Comparison of ENCODE assay signal across 15 mouse cellular contexts in the genomic region with DNA sequence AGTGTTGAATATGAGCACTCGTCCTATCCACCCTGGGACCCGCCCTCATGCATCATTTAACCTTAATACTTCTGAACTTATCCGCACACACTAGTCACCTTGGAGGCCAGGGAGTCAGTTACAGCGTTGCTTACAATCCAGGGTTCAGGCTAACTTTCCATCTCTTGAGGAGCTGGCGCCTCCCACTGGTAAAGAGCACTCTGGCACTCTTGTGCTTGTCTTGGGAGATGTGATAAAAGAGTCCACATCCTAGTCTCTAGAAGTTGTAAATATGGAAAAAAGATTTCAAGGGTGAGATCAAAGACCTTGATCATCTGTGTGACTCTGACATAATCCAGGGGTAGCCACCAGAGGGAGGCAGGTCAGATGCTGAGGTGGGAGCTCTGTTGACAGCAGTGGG. TPM values are rescaled to one million over a fixed set of nuclear protein-coding genes. Genes with fewer than 3 reads are reported as not detected.
DNase-seq lines count a peak whose midpoint lies in the region; ATAC-seq and TF ChIP-seq lines count a peak whose summit lies in the region.
"Had no signal": no experiment of that assay in that cellular context is flagged by ENCODE, and none has a peak within 500 bp of the region (broad histone marks: within the 10 kb centered on the region; RNA-seq: fewer than 3 reads in every experiment).

No protein-coding gene starts in this region.

- WGBS in heart, postnatal 0 days = 57% methylated on average over 5 of the region's 5 CpGs
- 57% methylated on average over 5 of the region's 5 CpGs for WGBS in heart, embryonic 10.5 days
- WGBS in lung, embryonic 14.5 days = 53% methylated on average over 5 of the region's 5 CpGs
- WGBS in stomach, postnatal 0 days = 68% methylated on average over 5 of the region's 5 CpGs

- H3K9me3 ChIP-seq in heart, postnatal 0 days (replicated peaks; ENCODE audit: control insufficient read depth, low read length) = no peaks in the 10 kb centered on the region
- H3K9me3 ChIP-seq in heart, embryonic 10.5 days = no peaks in the 10 kb centered on the region
- H3K9me3 ChIP-seq in lung, embryonic 14.5 days (ENCODE audit: low read depth, low read length) = no peaks in the 10 kb centered on the region
- H3K9me3 ChIP-seq in stomach, postnatal 0 days (ENCODE audit: control insufficient read depth, low read length) = no peaks in the 10 kb centered on the region
- H3K9me3 ChIP-seq: forebrain, embryonic 10.5 days; liver, embryonic 13.5 days; megakaryocyte, embryonic 14.5 days had no signal

- no peak for ATAC-seq in heart, postnatal 0 days (ENCODE audit: insufficient read depth, low read depth)
- no peak for ATAC-seq in lung, embryonic 14.5 days (ENCODE audit: insufficient read depth)
- no peak for ATAC-seq in stomach, postnatal 0 days (ENCODE audit: low FRiP score, low TSS enrichment)

- peaks cover 93% of the 10 kb centered on the region for H3K36me3 ChIP-seq in heart, postnatal 0 days (replicated peaks; ENCODE audit: control insufficient read depth, insufficient read depth, low read length)
- peaks cover 65% of the 10 kb centered on the region for H3K36me3 ChIP-seq in heart, embryonic 10.5 days
- H3K36me3 ChIP-seq in lung, embryonic 14.5 days (ENCODE audit: insufficient read depth) = peaks cover 50% of the 10 kb centered on the region
- peaks cover 24% of the 10 kb centered on the region; the same call in 1 of the 2 replicates for H3K36me3 ChIP-seq in stomach, postnatal 0 days (ENCODE audit: control insufficient read depth, insufficient read depth, low read length)

- no peaks in the 10 kb centered on the region for H3K27me3 ChIP-seq in heart, postnatal 0 days (ENCODE audit: control insufficient read depth, insufficient read depth, low read length)
- H3K27me3 ChIP-seq in heart, embryonic 10.5 days (ENCODE audit: insufficient read depth, poor library complexity, severe bottlenecking) = no peaks in the 10 kb centered on the region
- no peaks in the 10 kb centered on the region for H3K27me3 ChIP-seq in lung, embryonic 14.5 days (ENCODE audit: insufficient read depth, low read length)
- no peaks in the 10 kb centered on the region for H3K27me3 ChIP-seq in stomach, postnatal 0 days (ENCODE audit: control insufficient read depth, insufficient read depth, low read length)
- H3K27me3 ChIP-seq: liver, embryonic 13.5 days; megakaryocyte, embryonic 14.5 days had no signal

- H3K4me1 ChIP-seq in heart, postnatal 0 days (ENCODE audit: control insufficient read depth, insufficient read depth) = peaks cover 12% of the 10 kb centered on the region
- H3K4me1 ChIP-seq in heart, embryonic 10.5 days = peaks cover 42% of the 10 kb centered on the region
- no peaks in the 10 kb centered on the region for H3K4me1 ChIP-seq in lung, embryonic 14.5 days (ENCODE audit: insufficient read depth)
- no peaks in the 10 kb centered on the region for H3K4me1 ChIP-seq in stomach, postnatal 0 days (replicated peaks; ENCODE audit: control insufficient read depth, insufficient read depth)
- H3K4me1 ChIP-seq: forebrain, embryonic 10.5 days; liver, embryonic 13.5 days had no signal

- peak; percentile 41 for TF ChIP-seq CTCF in heart, postnatal 0 days (IDR thresholded peaks at IDR 0.05; ENCODE audit: low read depth)
- TF ChIP-seq CTCF in lung, embryonic 14.5 days (IDR thresholded peaks at IDR 0.05; ENCODE audit: low read depth) = peak; percentile 48
- TF ChIP-seq CTCF in brain, embryonic 14.5 days (IDR thresholded peaks at IDR 0.05; ENCODE audit: borderline replicate concordance, extremely low read depth, insufficient read depth, insufficient read length) = peak; percentile 41; the same call in 1 of the 2 replicates
- peak; percentile 62 for TF ChIP-seq CTCF in stomach, postnatal 0 days (IDR thresholded peaks at IDR 0.05; ENCODE audit: low read depth)

- no peak overlapping the region for H3K4me2 ChIP-seq in heart, postnatal 0 days (ENCODE audit: low read depth, low read length)
- no peak overlapping the region for H3K4me2 ChIP-seq in lung, embryonic 14.5 days
- H3K4me2 ChIP-seq in stomach, postnatal 0 days (replicated peaks; ENCODE audit: low read depth) = no peak overlapping the region
- H3K4me2 ChIP-seq: liver, embryonic 13.5 days had no signal

- DNase-seq in heart, postnatal 0 days (ENCODE audit: low spot score) = no peak
- no peak for DNase-seq in heart, embryonic 10.5 days (ENCODE audit: low spot score)
- DNase-seq in lung, embryonic 14.5 days = peak; percentile 32
- DNase-seq in lung, postnatal 36 days = no peak
- DNase-seq in brain, embryonic 14.5 days (ENCODE audit: low read depth) = peak; percentile 7
- no peak for DNase-seq in stomach, postnatal 0 days (ENCODE audit: low spot score)
- DNase-seq in adipocyte (ENCODE audit: low spot score) = no peak
- DNase-seq: adrenal gland, postnatal 36 days; cerebellum, adult 9-11 months; heart, postnatal 10 days; kidney, adult 11 months; liver, embryonic 13.5 days; thymus, postnatal 4 days had no signal

- peak overlapping the region; percentile 5; the same call in 1 of the 2 replicates for H3K27ac ChIP-seq in heart, postnatal 0 days (ENCODE audit: low read depth)
- H3K27ac ChIP-seq in heart, embryonic 10.5 days = no peak overlapping the region
- H3K27ac ChIP-seq in lung, embryonic 14.5 days (ENCODE audit: low read depth) = no peak overlapping the region
- no peak overlapping the region for H3K27ac ChIP-seq in stomach, postnatal 0 days (replicated peaks)
- H3K27ac ChIP-seq: forebrain, embryonic 10.5 days; liver, embryonic 13.5 days had no signal

- no peak for TF ChIP-seq POLR2A in brain, embryonic 14.5 days (IDR thresholded peaks at IDR 0.05; ENCODE audit: borderline replicate concordance, extremely low read depth, insufficient read depth, insufficient read length, poor library complexity, severe bottlenecking)

- no peak for TF ChIP-seq EP300 in heart, postnatal 0 days (IDR thresholded peaks at IDR 0.05; ENCODE audit: low read depth)
- TF ChIP-seq EP300 in stomach, postnatal 0 days (optimal IDR thresholded peaks at IDR 0.05) = no peak

- no peak overlapping the region for H3K9ac ChIP-seq in heart, postnatal 0 days (replicated peaks; ENCODE audit: low read depth, low read length)
- H3K9ac ChIP-seq in lung, embryonic 14.5 days = no peak overlapping the region
- no peak overlapping the region for H3K9ac ChIP-seq in stomach, postnatal 0 days (ENCODE audit: low read length)
- H3K9ac ChIP-seq: liver, embryonic 13.5 days had no signal

- no peak overlapping the region for H3K4me3 ChIP-seq in heart, postnatal 0 days (ENCODE audit: low read depth, low read length)
- no peak overlapping the region for H3K4me3 ChIP-seq in heart, embryonic 10.5 days
- no peak overlapping the region for H3K4me3 ChIP-seq in lung, embryonic 14.5 days (ENCODE audit: low read depth, low read length)
- no peak overlapping the region for H3K4me3 ChIP-seq in stomach, postnatal 0 days (ENCODE audit: low read depth, low read length)
- H3K4me3 ChIP-seq: forebrain, embryonic 10.5 days; liver, embryonic 13.5 days; megakaryocyte, embryonic 14.5 days had no signal

RNA-seq across cellular contexts. Expression of a gene that starts 37.3 kb away (rescaled TPM):
- 0.04 and 4.4 TPM in 2 replicates for total RNA-seq in heart, postnatal 0 days (2014; rRNA removed; ENCODE audit: low replicate concordance)
- 0.71 and 0.97 TPM in 2 replicates for polyA plus RNA-seq in heart, postnatal 0 days (2015; fragmentation: Nextera tagmentation; extraction: Ambion mirVana)
- 1.3 and 2.9 TPM in 2 replicates for polyA plus RNA-seq in heart, embryonic 10.5 days (2016; fragmentation: Nextera tagmentation; extraction: Ambion mirVana)
- polyA plus RNA-seq in lung, embryonic 14.5 days (2014; fragmentation: Nextera tagmentation; extraction: Ambion mirVana) = 1.2 and 2.2 TPM in 2 replicates
- 0.19 and 0.26 TPM in 2 replicates for polyA plus RNA-seq in brain, embryonic 14.5 days (2012; rRNA removed)
- polyA plus RNA-seq in stomach, postnatal 0 days (2015; fragmentation: Nextera tagmentation; extraction: Ambion mirVana) = 0.15 and 0.24 TPM in 2 replicates
- total RNA-seq: adrenal gland, postnatal 36 days had no signal

Comparison
In these comparisons a context has a peak if more than half of its experiments do, and no peak if none do; other contexts are left out.
1. DNase-seq: peak in lung, embryonic 14.5 days (single experiment) and brain, embryonic 14.5 days (single experiment); none in heart, postnatal 0 days (single experiment), heart, embryonic 10.5 days (single experiment), lung, postnatal 36 days (single experiment), stomach, postnatal 0 days (single experiment) and adipocyte (single experiment).
2. Peak in every context shown above with its lines, with median percentiles within 50 percentile points of each other: CTCF ChIP-seq.